Mouse (Mus musculus): ENCODE results near the gene Mapk8ip3. TPM values are rescaled to one million over a fixed set of nuclear protein-coding genes. Genes with fewer than 3 reads are reported as not detected.
A peak's percentile ranks its signal among the peaks of the same experiment; 100 is the strongest.

The Mapk8ip3 gene
- polyA plus RNA-seq, 1 experiment, result 72.0 TPM

DNA sequence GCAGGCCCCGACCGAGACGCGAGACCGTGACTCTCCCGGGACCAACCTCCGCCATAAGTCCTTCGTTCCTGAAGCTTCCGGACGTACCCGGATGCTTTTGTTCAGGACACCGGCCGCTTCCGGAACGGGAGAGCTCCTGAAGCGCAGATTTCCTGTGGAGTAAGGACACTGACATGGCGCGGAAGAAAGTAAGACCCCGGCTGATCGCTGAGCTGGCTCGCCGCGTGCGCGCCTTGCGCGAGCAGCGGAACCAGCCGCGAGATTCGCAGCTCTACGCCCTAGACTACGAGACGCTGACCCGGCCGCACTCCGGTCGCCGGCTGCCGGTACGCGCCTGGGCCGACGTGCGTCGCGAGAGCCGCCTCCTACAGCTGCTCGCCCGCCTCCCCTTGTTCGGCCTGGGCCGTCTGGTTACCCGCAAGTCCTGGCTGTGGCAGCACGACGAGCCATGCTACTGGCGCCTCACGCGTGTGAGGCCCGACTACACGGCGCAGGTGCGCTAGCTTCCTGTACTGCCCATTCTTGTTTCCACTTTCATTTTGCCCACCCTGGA is 41.7 kb downstream of the Mapk8ip3 start, which contains the start of the genes Eme2 and Mrps34:
TSS of gene Eme2 (minus strand) at position 93 of the 553 bp plus-strand sequence.
TSS of gene Mrps34 (plus strand) at position 122 of the 553 bp plus-strand sequence.
- TF ChIP-seq CTCF (IDR thresholded peaks at IDR 0.05; ENCODE audit: borderline replicate concordance, insufficient read depth, low read length), result no peak
- TF ChIP-seq POLR2A (IDR thresholded peaks at IDR 0.05; ENCODE audit: low read depth, low read length), result peak; percentile 82
- Histone ChIP-seq H3K4me1 (ENCODE audit: control insufficient read depth, insufficient read depth, low read length) (peaks cover 5% of the 10 kb centered on the region), H3K27ac (ENCODE audit: insufficient read depth, low read length) (peak within 1 kb of the TSS; percentile 51), H3K4me3 (ENCODE audit: insufficient read depth, low read length) (peak within 1 kb of the TSS; percentile 83)

DNA sequence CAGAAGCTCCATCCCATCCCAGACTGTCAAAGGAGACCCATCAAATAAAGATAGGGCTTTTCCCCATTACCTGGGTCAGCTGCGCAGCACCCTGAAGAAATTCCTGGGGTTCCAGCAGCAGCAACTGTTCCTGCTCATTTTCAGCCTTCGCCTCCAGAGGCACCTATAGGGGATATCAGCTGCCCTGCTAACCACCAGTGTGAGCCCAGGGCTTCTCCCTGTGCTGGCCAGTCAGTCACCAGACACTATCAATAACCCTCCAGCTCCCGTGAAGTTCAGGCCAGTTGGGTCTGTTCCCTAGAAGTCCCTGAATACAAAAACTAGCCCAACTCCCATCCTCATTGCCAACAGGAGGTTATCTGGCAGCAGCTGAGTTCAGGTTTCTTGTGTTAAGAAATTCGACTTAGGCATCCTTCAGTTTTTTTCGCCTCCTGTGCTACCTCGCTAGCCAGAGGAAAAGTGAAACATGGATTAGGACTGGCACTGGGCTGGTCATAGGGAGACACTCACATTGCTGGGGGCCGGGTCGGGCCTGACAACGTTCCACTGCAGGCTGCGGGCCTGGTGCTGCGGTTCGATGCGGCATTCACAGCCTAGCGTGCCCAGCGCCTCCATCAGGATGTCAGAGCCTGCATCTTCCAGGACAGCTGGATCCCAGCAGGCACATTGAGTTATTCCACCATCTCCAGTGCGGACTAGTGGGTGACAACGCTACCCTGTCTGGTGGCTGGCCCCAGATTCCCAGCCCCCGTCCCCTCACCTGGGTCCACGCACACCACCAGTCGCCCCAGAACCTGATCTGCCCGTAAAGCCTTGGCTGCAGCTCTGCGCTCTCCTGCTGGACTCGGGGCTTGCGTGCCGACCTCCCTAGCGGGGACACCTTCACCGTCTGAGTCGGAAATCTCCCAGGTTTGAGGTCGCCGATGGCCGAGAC is 42.4 kb downstream of the Mapk8ip3 start:
- TF ChIP-seq CTCF (IDR thresholded peaks at IDR 0.05; ENCODE audit: borderline replicate concordance, insufficient read depth, low read length) (no peak), POLR2A (IDR thresholded peaks at IDR 0.05; ENCODE audit: low read depth, low read length) (no peak)
- H3K27ac ChIP-seq (ENCODE audit: insufficient read depth, low read length), result peak overlapping the region; percentile 11; the same call in 1 of the 2 replicates
- H3K4me1 ChIP-seq (ENCODE audit: control insufficient read depth, insufficient read depth, low read length), result peaks cover 5% of the 10 kb centered on the region
- H3K4me3 ChIP-seq (ENCODE audit: insufficient read depth, low read length), result peak overlapping the region; percentile 83

DNA sequence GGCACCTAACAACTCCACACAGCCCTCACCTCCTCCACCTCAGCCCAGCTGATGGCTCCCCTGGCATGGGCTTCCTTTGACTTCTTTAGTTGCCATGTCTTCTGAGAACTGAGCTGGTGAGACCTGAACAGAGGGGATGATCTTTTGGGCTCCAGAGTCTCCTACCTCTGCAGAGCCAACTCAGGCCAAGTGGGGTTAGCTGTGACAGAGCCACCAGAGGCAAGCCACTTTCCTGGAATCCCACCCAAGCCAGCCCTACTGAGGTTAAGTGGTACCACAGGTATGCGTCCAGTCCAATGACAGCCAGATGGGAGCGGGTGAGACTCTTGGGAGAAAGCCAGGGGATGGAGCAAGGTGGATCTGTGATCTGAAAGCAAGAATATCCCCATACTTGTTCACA is 43.5 kb downstream of the Mapk8ip3 start:
- no peak overlapping the region for H3K4me3 ChIP-seq (ENCODE audit: insufficient read depth, low read length)
- TF ChIP-seq POLR2A (IDR thresholded peaks at IDR 0.05; ENCODE audit: low read depth, low read length), result no peak
- no peak for TF ChIP-seq CTCF (IDR thresholded peaks at IDR 0.05; ENCODE audit: borderline replicate concordance, insufficient read depth, low read length)
- H3K4me1 ChIP-seq (ENCODE audit: control insufficient read depth, insufficient read depth, low read length), result peaks cover 5% of the 10 kb centered on the region
- H3K27ac ChIP-seq (ENCODE audit: insufficient read depth, low read length), result no peak overlapping the region

DNA sequence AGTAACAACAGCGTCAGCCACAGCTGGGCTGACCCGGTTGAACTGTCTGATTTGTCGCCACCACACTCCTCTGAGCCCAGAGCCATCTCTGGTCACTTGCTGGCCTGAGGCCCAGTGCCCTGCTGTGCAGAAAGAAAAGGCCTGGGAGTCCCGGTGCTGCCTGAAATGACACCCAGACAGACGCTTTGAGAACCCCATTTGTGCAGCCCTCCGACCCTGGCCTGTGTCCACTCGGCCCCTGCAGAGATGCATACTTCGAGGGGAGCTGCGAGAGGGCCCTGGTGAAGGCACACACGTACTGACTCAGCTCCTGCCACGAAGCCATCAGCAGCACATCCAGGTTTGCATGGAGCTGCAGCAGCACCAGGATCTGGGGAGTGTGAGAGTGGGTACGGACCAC is 44.0 kb downstream of the Mapk8ip3 start:
- Histone ChIP-seq H3K4me1 (ENCODE audit: control insufficient read depth, insufficient read depth, low read length) (peaks cover 6% of the 10 kb centered on the region), H3K4me3 (ENCODE audit: insufficient read depth, low read length) (no peak overlapping the region), H3K27ac (ENCODE audit: insufficient read depth, low read length) (no peak overlapping the region)
- TF ChIP-seq CTCF (IDR thresholded peaks at IDR 0.05; ENCODE audit: borderline replicate concordance, insufficient read depth, low read length), result no peak
- no peak for TF ChIP-seq POLR2A (IDR thresholded peaks at IDR 0.05; ENCODE audit: low read depth, low read length)

DNA sequence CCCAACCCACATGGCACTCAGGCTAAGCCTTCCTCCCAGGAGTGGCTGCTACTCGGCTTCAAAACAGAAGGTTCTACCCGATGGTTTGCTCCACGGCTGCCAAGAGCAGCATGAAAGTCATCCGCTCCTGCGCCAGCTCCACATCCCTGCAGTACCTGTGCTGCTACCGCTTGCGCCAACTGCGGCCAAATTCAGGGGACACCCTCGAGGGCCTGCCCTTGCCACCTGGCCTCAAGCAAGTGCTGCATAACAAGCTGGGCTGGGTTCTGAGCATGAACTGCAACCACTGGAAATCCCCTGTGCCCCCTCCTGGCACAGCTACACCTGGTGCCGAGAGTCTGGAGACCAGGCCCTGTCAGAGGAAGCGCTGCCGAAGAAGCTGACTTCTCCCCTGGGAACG is 45.5 kb downstream of the Mapk8ip3 start:
- H3K4me1 ChIP-seq (ENCODE audit: control insufficient read depth, insufficient read depth, low read length), result peaks cover 2% of the 10 kb centered on the region
- H3K27ac ChIP-seq (ENCODE audit: insufficient read depth, low read length), result no peak overlapping the region
- TF ChIP-seq POLR2A (IDR thresholded peaks at IDR 0.05; ENCODE audit: low read depth, low read length), result no peak
- no peak for TF ChIP-seq CTCF (IDR thresholded peaks at IDR 0.05; ENCODE audit: borderline replicate concordance, insufficient read depth, low read length)
- no peak overlapping the region for H3K4me3 ChIP-seq (ENCODE audit: insufficient read depth, low read length)

DNA sequence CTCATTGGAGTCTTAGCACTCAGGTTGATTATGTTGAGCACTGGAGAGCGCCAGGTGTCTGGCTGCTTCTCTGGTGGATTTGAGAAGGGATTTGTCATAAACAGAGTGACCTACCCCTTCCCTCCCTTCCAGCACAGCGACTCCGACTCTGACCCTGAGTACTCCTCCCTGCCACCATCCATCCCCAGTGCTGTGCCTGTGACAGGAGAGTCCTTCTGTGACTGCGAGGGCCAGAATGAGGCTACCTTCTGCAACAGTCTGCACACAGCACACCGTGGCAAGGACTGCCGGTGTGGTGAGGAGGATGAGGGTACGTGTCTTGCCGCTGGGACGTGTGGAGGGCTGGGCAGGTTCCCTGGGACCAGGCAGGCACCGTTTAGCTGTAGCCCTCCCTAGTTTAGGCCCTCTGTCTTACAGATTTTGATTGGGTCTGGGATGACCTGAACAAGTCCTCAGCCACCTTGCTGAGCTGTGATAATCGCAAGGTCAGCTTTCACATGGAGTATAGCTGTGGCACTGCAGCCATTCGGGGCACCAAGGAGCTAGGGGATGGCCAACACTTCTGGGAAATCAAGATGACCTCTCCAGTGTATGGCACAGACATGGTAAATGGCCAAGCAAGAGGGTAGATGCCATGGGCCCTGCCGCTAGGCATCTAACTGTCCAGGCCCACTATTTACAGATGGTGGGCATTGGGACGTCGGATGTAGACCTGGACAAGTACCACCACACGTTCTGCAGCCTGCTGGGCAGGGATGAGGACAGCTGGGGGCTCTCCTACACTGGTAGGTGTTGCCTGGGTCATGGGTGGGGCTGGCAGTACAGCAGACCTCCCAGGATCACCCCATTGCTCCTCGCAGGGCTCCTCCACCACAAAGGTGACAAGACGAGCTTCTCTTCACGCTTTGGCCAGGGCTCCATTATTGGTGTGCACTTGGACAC is 46.4 kb downstream of the Mapk8ip3 start:
- H3K27ac ChIP-seq (ENCODE audit: insufficient read depth, low read length), result no peak overlapping the region
- no peak overlapping the region for H3K4me3 ChIP-seq (ENCODE audit: insufficient read depth, low read length)
- peaks cover 2% of the 10 kb centered on the region for H3K4me1 ChIP-seq (ENCODE audit: control insufficient read depth, insufficient read depth, low read length)
- TF ChIP-seq POLR2A (IDR thresholded peaks at IDR 0.05; ENCODE audit: low read depth, low read length), result peak; percentile 24; the same call in 1 of the 2 replicates
- TF ChIP-seq CTCF (IDR thresholded peaks at IDR 0.05; ENCODE audit: borderline replicate concordance, insufficient read depth, low read length), result no peak

DNA sequence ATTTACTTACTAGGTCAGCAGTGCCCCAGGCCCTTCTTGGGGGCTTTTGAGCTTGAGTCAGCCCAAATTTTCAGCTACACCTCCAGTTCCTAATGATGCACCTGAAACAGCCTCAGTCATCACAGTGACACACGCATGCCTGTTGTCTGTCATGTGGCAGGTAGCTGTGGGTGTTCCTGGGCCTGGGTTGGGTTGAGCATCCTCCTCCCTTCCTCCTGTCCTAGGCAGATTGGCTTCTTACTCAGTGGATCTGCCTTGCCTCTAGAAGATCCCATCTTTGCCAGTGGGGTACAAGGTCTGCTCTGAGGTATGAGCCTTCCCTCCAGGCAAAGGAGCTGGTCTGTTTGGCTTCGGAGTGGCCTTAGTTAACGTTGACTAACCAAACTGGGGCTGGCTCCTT is 47.9 kb downstream of the Mapk8ip3 start:
- no peak overlapping the region for H3K27ac ChIP-seq (ENCODE audit: insufficient read depth, low read length)
- peaks cover 2% of the 10 kb centered on the region for H3K4me1 ChIP-seq (ENCODE audit: control insufficient read depth, insufficient read depth, low read length)
- TF ChIP-seq POLR2A (IDR thresholded peaks at IDR 0.05; ENCODE audit: low read depth, low read length) (no peak; the same call in 1 of the 2 replicates), CTCF (IDR thresholded peaks at IDR 0.05; ENCODE audit: borderline replicate concordance, insufficient read depth, low read length) (no peak)
- no peak overlapping the region for H3K4me3 ChIP-seq (ENCODE audit: insufficient read depth, low read length)

DNA sequence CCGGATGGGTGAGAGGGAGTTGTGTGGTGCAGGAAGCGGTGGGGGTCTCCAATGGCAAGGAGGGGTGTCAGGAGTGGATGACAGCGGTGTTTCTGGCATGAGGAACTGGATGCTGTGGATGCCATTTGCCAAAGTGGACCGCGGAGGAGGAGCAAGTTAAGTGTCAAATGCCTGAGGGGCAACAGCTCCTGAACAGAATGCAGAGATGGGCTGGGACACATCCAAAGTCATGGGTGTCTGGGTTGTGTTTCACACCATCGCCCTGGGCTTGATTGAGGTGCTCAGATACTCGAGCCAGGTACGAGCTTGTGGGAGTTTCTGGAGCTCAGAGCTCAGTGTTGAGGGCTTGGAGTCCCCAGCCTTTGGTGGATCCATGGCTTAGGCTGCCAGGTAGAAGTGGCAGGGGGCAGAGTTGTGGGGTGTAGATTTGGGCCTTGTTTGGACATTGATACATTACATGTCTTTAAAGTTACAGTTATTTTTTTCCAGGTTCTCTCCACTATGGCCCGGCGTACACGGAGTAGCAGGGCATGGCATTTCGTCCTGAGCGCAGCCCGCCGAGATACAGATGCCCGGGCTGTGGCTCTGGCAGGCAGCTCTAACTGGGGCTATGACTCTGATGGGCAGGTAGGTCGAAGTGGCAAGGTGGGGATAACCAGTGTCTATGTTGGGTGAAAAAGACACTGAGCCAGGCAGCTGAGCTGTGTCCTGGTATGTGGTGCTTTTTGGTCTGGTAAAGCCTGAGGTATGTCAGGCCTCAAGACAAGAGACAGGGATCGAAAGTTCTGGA is 49.3 kb downstream of the Mapk8ip3 start:
- Histone ChIP-seq H3K4me1 (ENCODE audit: control insufficient read depth, insufficient read depth, low read length) (peaks cover 2% of the 10 kb centered on the region; the same call in 1 of the 2 replicates), H3K4me3 (ENCODE audit: insufficient read depth, low read length) (peak overlapping the region; percentile 85), H3K27ac (ENCODE audit: insufficient read depth, low read length) (no peak overlapping the region)
- TF ChIP-seq POLR2A (IDR thresholded peaks at IDR 0.05; ENCODE audit: low read depth, low read length), result peak; percentile 28; the same call in 1 of the 2 replicates
- no peak for TF ChIP-seq CTCF (IDR thresholded peaks at IDR 0.05; ENCODE audit: borderline replicate concordance, insufficient read depth, low read length)
